Mouse (Mus musculus) testis, adult 2 months (tissue): ENCODE results near the gene Rps3. TPM values are rescaled to one million over a fixed set of nuclear protein-coding genes. Genes with fewer than 3 reads are reported as not detected.
A peak's percentile ranks its signal among the peaks of the same experiment; 100 is the strongest.

Experiments
- H3K27ac ChIP-seq: fragments of 200-500 bp; 2 replicates; pipeline ENCODE4 v1.5.1; 2012; ENCODE audit warnings: low read depth, low read length; ENCODE audit not compliant: control insufficient read depth, insufficient read depth
- H3K27me3 ChIP-seq: fragments of 200-500 bp; 2 replicates; pipeline ENCODE4 v1.6.1; 2012; ENCODE audit warnings: mild to moderate bottlenecking, low read length, moderate library complexity; ENCODE audit not compliant: control insufficient read depth, insufficient read depth
- H3K36me3 ChIP-seq: fragments of 200-500 bp; 2 replicates; pipeline ENCODE4 v1.6.1; 2012; ENCODE audit warnings: mild to moderate bottlenecking, low read length; ENCODE audit not compliant: control insufficient read depth, insufficient read depth
- H3K4me1 ChIP-seq: fragments of 200-500 bp; 2 replicates; pipeline ENCODE4 v1.6.1; 2012; ENCODE audit warnings: low read length; ENCODE audit not compliant: control insufficient read depth, insufficient read depth
- H3K4me3 ChIP-seq: fragments of 200-500 bp; 2 replicates; pipeline ENCODE4 v1.5.1; 2012; ENCODE audit warnings: low read depth, mild to moderate bottlenecking, low read length, moderate library complexity, mixed read lengths; ENCODE audit not compliant: control insufficient read depth
- CTCF ChIP-seq: fragments of 200-500 bp; IDR thresholded peaks from 2 replicates; pipeline ENCODE4 v1.5.1; 2012; ENCODE audit warnings: low read depth, mild to moderate bottlenecking, inconsistent platforms, low read length, moderate library complexity; ENCODE audit not compliant: control insufficient read depth, insufficient read depth, insufficient replicate concordance
- POLR2A ChIP-seq: fragments of 200-500 bp; IDR thresholded peaks from 2 replicates; pipeline ENCODE4 v1.6.1; 2012; ENCODE audit warnings: low read depth, mild to moderate bottlenecking, inconsistent platforms, low read length, moderate library complexity; ENCODE audit not compliant: control insufficient read depth
- polyA plus RNA-seq: library from polyadenylated mRNA; depleted of rRNA; stranded (reverse); fragments of >200 nt; gene quantifications from 2 replicates; pipeline ENCODE4 v1.2.3, GENCODE M21; 2012

Gene Rps3
- polyA plus RNA-seq, 1 experiment, result 70.0 TPM

- Histone ChIP-seq H3K27me3 (no peaks in the 10 kb centered on the region), H3K4me1 (no peaks in the 10 kb centered on the region; the same call in 1 of the 2 replicates), H3K4me3 (no peak overlapping the region), H3K36me3 (no peaks in the 10 kb centered on the region), H3K27ac (no peak overlapping the region)
- TF ChIP-seq CTCF (peak; percentile 71; the same call in 1 of the 2 replicates), POLR2A (no peak)
Observed at GRCm38 (mm10) chr7:99500201-99500600, 16.7 kb upstream of the Rps3 start.

GRCm38 (mm10) chr7:99499128-99499527 lies 15.6 kb upstream of the Rps3 start:
- Histone ChIP-seq H3K4me3 (no peak overlapping the region), H3K27me3 (no peaks in the 10 kb centered on the region), H3K27ac (no peak overlapping the region), H3K36me3 (no peaks in the 10 kb centered on the region), H3K4me1 (no peaks in the 10 kb centered on the region; the same call in 1 of the 2 replicates)
- TF ChIP-seq CTCF, result no peak
- no peak for TF ChIP-seq POLR2A

- no peaks in the 10 kb centered on the region for H3K27me3 ChIP-seq
- TF ChIP-seq POLR2A, result no peak
- TF ChIP-seq CTCF, result no peak
- no peaks in the 10 kb centered on the region for H3K4me1 ChIP-seq
- H3K27ac ChIP-seq, result no peak overlapping the region
- no peak overlapping the region for H3K4me3 ChIP-seq
- H3K36me3 ChIP-seq, result no peaks in the 10 kb centered on the region
Observed at GRCm38 (mm10) chr7:99489708-99490107, 6.2 kb upstream of the Rps3 start.

GRCm38 (mm10) chr7:99484679-99485078 lies 1.1 kb upstream of the Rps3 start:
- Histone ChIP-seq H3K27me3 (no peaks in the 10 kb centered on the region), H3K27ac (no peak overlapping the region; the same call in 1 of the 2 replicates), H3K4me3 (no peak overlapping the region), H3K36me3 (peaks cover 5% of the 10 kb centered on the region), H3K4me1 (no peaks in the 10 kb centered on the region; the same call in 1 of the 2 replicates)
- TF ChIP-seq POLR2A, result no peak

DNA sequence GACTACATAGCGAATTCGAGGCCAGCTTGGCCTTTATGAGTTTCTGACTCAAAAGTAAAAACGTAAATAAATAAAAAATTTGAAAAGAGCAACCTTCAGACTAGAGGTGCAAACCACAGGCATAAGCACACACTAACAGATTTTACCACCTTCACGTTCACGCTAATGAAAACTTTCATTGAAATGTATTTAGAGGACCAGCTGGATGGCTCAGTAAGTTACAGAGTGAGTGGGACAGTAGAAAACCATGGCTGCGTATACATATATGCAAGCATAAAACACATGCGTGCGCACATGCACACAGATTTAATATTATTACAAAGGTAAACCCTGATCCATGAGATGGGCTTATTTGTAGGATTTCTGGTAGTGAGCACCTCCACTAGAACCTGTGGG lies 384 bp upstream of the Rps3 start:
- no peak for TF ChIP-seq POLR2A
- TF ChIP-seq CTCF, result no peak
- H3K4me3 ChIP-seq, result peak overlapping the region; percentile 91; the same call in 1 of the 2 replicates
- H3K36me3 ChIP-seq, result peaks cover 5% of the 10 kb centered on the region
- peak overlapping the region; percentile 18; the same call in 1 of the 2 replicates for H3K27ac ChIP-seq
- H3K4me1 ChIP-seq, result no peaks in the 10 kb centered on the region; the same call in 1 of the 2 replicates
- H3K27me3 ChIP-seq, result no peaks in the 10 kb centered on the region

DNA sequence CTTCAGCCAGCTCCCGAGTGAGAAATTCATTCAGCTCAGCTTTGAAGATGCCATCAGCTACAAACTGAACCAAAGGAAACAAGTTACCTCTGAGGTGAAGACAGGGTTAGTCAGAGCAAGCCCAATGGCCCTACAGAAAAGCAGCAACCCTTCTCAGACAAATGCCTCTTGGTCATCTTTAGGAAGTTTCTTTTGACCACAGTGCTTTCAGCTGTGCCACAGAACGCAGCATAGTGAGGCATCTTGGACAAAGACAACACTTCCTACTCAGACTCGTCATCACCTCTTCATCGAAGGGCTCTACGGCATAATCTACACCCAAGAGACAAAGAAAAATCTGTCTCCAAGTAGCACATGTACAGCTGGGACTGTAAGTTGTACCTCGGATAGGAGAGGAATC lies 901 bp downstream of the Rps3 start:
- Histone ChIP-seq H3K27ac (peak overlapping the region; percentile 8; the same call in 1 of the 2 replicates), H3K27me3 (no peaks in the 10 kb centered on the region), H3K4me3 (peak overlapping the region; percentile 91), H3K4me1 (no peaks in the 10 kb centered on the region; the same call in 1 of the 2 replicates), H3K36me3 (peaks cover 5% of the 10 kb centered on the region)
- no peak for TF ChIP-seq CTCF
- TF ChIP-seq POLR2A, result no peak

DNA sequence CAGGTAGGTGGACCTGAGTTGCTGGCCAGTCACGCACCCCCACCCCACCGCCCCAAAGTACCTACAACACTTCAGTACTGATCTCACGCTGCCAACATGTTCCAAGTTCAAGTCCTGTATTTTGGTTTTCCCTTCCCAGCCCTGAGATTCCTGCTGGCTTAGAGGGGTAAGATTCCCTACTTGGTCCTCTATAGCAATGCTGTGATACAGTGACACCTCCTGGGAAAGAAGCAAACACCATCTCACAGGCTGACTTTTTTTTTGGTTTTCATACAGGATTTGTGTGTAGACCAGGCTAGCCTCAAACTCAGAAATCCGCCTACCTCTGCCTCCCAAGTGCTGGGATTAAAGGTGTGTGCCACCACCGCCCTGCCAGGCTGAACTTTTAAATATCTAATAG lies 6.3 kb downstream of the Rps3 start:
- Histone ChIP-seq H3K27ac (no peak overlapping the region), H3K27me3 (no peaks in the 10 kb centered on the region), H3K4me1 (no peaks in the 10 kb centered on the region), H3K4me3 (no peak overlapping the region), H3K36me3 (peaks cover 5% of the 10 kb centered on the region)
- TF ChIP-seq POLR2A (no peak), CTCF (no peak)
